Mouse (Mus musculus) CH12.LX (cell line): ENCODE measurements around the gene Cpsf4. TPM values are rescaled to one million over a fixed set of nuclear protein-coding genes. Genes with fewer than 3 reads are reported as not detected.

Source experiments
- DNase-seq: peaks from one replicate; pipeline ENCODE4 v3.0.0-alpha.2; 2013; ENCODE audit errors: extremely low read depth
- H3K27ac ChIP-seq: 2 replicates; pipeline ENCODE4 v1.5.1; 2012; ENCODE audit warnings: low read depth, mild to moderate bottlenecking, control low read depth, moderate library complexity; ENCODE audit not compliant: insufficient read depth
- H3K27me3 ChIP-seq: replicated peaks from 2 replicates; pipeline ENCODE3; 2012; ENCODE audit warnings: inconsistent platforms
- H3K36me3 ChIP-seq, 2 experiments: replicated peaks in 1 of 2; 2 replicates each; pipeline versions ENCODE3 to v1.6.1; 2012; ENCODE audit warnings: inconsistent platforms in 1 of 2, low read length in 1 of 2, mild to moderate bottlenecking in 1 of 2, mixed read lengths in 1 of 2, moderate library complexity in 1 of 2; ENCODE audit not compliant: control insufficient read depth in 1 of 2, insufficient read depth in 1 of 2
- H3K4me1 ChIP-seq, 2 experiments: 2 replicates each; pipeline ENCODE4 v1.6.1; 2012; ENCODE audit warnings: inconsistent platforms in 1 of 2, moderate library complexity in 1 of 2; ENCODE audit not compliant: insufficient read depth in 2 of 2, control insufficient read depth in 1 of 2
- H3K4me2 ChIP-seq: 2 replicates; pipeline ENCODE4 v1.6.1; 2012; ENCODE audit warnings: low read depth, mild to moderate bottlenecking, control low read depth; ENCODE audit not compliant: poor library complexity, insufficient read depth, severe bottlenecking
- H3K4me3 ChIP-seq, 3 experiments: fragments of 150-350 bp in 1 of 3; sonication (generic) in 1 of 3; replicated peaks in 1 of 3; 2 replicates each; pipeline versions ENCODE3 to v1.5.1; 2011 to 2012; ENCODE audit warnings: low read depth in 2 of 3, low read length in 2 of 3, mild to moderate bottlenecking in 2 of 3, moderate library complexity in 2 of 3, control low read depth in 1 of 3, improper control_type of control experiment in 1 of 3, inconsistent platforms in 1 of 3, mixed read lengths in 1 of 3; ENCODE audit not compliant: poor library complexity in 1 of 3
- H3K79me2 ChIP-seq: replicated peaks from 2 replicates; pipeline ENCODE4 v1.6.1; 2012; ENCODE audit warnings: mild to moderate bottlenecking, moderate library complexity; ENCODE audit not compliant: control insufficient read depth, poor library complexity, insufficient read depth, severe bottlenecking; ENCODE audit errors: extremely low read depth
- H3K9ac ChIP-seq: 2 replicates; pipeline ENCODE4 v1.6.1; 2012; ENCODE audit warnings: low read depth, mild to moderate bottlenecking, control low read depth, moderate library complexity; ENCODE audit not compliant: insufficient read depth
- H3K9me3 ChIP-seq: replicated peaks from 2 replicates; pipeline ENCODE3; 2012; ENCODE audit warnings: low read length, inconsistent platforms, mixed read lengths
- BHLHE40 ChIP-seq: IDR thresholded peaks from 2 replicates; pipeline ENCODE4 v1.6.1; 2011; ENCODE audit warnings: mild to moderate bottlenecking, low read depth, low read length, improper control_type of control experiment
- CHD1 ChIP-seq: IDR thresholded peaks from 2 replicates; pipeline ENCODE4 v1.6.1; 2012; ENCODE audit warnings: low read depth, low read length, improper control_type of control experiment, inconsistent platforms
- CTCF ChIP-seq, 2 experiments: IDR thresholded peaks in 1 of 2; conservative IDR thresholded peaks in 1 of 2; 2 replicates each; pipeline ENCODE4 v1.5.1; 2011 to 2012; ENCODE audit warnings: low read depth in 2 of 2, low read length in 2 of 2, improper control_type of control experiment in 1 of 2, inconsistent platforms in 1 of 2, mild to moderate bottlenecking in 1 of 2, moderate library complexity in 1 of 2
- E2F4 ChIP-seq: IDR thresholded peaks from 2 replicates; pipeline ENCODE4 v1.6.1; 2011; ENCODE audit warnings: low read depth, low read length, improper control_type of control experiment; ENCODE audit not compliant: insufficient replicate concordance
- EP300 ChIP-seq: IDR thresholded peaks from 2 replicates; pipeline ENCODE4 v1.6.1; 2011; ENCODE audit warnings: low read length, improper control_type of control experiment
- IRF4 ChIP-seq: IDR thresholded peaks from 2 replicates; pipeline ENCODE4 v1.6.1; 2014; ENCODE audit warnings: low read depth, mild to moderate bottlenecking, inconsistent platforms, low read length, improper control_type of control experiment
- JUN ChIP-seq: IDR thresholded peaks from 2 replicates; pipeline ENCODE4 v1.6.1; 2011; ENCODE audit warnings: low read depth, mild to moderate bottlenecking, low read length, improper control_type of control experiment, moderate library complexity; ENCODE audit not compliant: insufficient read depth
- KAT2A ChIP-seq: IDR thresholded peaks from 2 replicates; pipeline ENCODE4 v1.6.1; 2012; ENCODE audit warnings: low read length, improper control_type of control experiment, inconsistent platforms; ENCODE audit not compliant: insufficient replicate concordance
- MAFK ChIP-seq: IDR thresholded peaks from 2 replicates; pipeline ENCODE4 v1.6.1; 2011; ENCODE audit warnings: low read length, improper control_type of control experiment; ENCODE audit not compliant: insufficient replicate concordance
- MAX ChIP-seq: IDR thresholded peaks from 2 replicates; pipeline ENCODE4 v1.6.1; 2011; ENCODE audit warnings: low read length, improper control_type of control experiment
- MAZ ChIP-seq: IDR thresholded peaks from 2 replicates; pipeline ENCODE4 v1.6.1; 2012; ENCODE audit warnings: low read depth, mild to moderate bottlenecking, inconsistent platforms, low read length, improper control_type of control experiment, moderate library complexity
- MEF2A ChIP-seq: IDR thresholded peaks from 2 replicates; pipeline ENCODE4 v1.6.1; 2014; ENCODE audit warnings: low read depth, mild to moderate bottlenecking, inconsistent platforms, low read length, improper control_type of control experiment, borderline replicate concordance
- MYC ChIP-seq: IDR thresholded peaks from 2 replicates; pipeline ENCODE4 v1.6.1; 2011; ENCODE audit warnings: low read depth, mild to moderate bottlenecking, improper control_type of control experiment, low read length
- NELFE ChIP-seq: IDR thresholded peaks from 2 replicates; pipeline ENCODE4 v1.6.1; 2011; ENCODE audit warnings: low read depth, low read length, improper control_type of control experiment
- NRF1 ChIP-seq: IDR thresholded peaks from 2 replicates; pipeline ENCODE4 v1.6.1; 2014; ENCODE audit warnings: low read depth, mild to moderate bottlenecking, inconsistent platforms, low read length, improper control_type of control experiment, moderate library complexity
- POLR2AphosphoS2 ChIP-seq: IDR thresholded peaks from 2 replicates; pipeline ENCODE4 v1.6.1; 2011; ENCODE audit warnings: low read depth, low read length, improper control_type of control experiment
- RAD21 ChIP-seq: IDR thresholded peaks from 2 replicates; pipeline ENCODE4 v1.6.1; 2011; ENCODE audit warnings: low read depth, mild to moderate bottlenecking, low read length, improper control_type of control experiment, moderate library complexity
- TBP ChIP-seq: conservative IDR thresholded peaks from 2 replicates; pipeline ENCODE4 v1.6.1; 2011; ENCODE audit warnings: low read depth, low read length, improper control_type of control experiment
- TCF12 ChIP-seq: IDR thresholded peaks from 2 replicates; pipeline ENCODE4 v1.6.1; 2014; ENCODE audit warnings: low read depth, mild to moderate bottlenecking, inconsistent platforms, low read length, improper control_type of control experiment
- USF1 ChIP-seq: IDR thresholded peaks from 2 replicates; pipeline ENCODE4 v1.6.1; 2014; ENCODE audit warnings: low read depth, mild to moderate bottlenecking, inconsistent platforms, low read length, improper control_type of control experiment
- USF2 ChIP-seq: conservative IDR thresholded peaks from 2 replicates; pipeline ENCODE4 v1.6.1; 2011; ENCODE audit warnings: low read depth, low read length, improper control_type of control experiment
- ZMIZ1 ChIP-seq: IDR thresholded peaks from 2 replicates; pipeline ENCODE4 v1.6.1; 2012; ENCODE audit warnings: low read depth, mild to moderate bottlenecking, inconsistent platforms, low read length, improper control_type of control experiment
- dilution Hi-C: fragments of 300-500 bp; cut with MboI; formaldehyde crosslinking; loops from 2 replicates; pipeline ENCODE4 v1.14.3; 2020; ENCODE audit warnings: low sequenced_read_pairs; ENCODE audit not compliant: extremely low pct_unique_long_range_greater_than_20kb, extremely low pct_ligation_motif_present
- in situ Hi-C: fragments of 300-500 bp; cut with MboI; formaldehyde crosslinking; loops from 3 replicates; pipeline ENCODE4 v1.14.3; 2019; ENCODE audit warnings: low sequenced_read_pairs, low pct_ligation_motif_present, low pct_unique_long_range_greater_than_20kb, mixed read lengths
- polyA plus RNA-seq: library from polyadenylated mRNA; unstranded; fragments of >175 nt; gene quantifications from 2 replicates; pipeline ENCODE4 v1.2.1, GENCODE M21; 2012; ENCODE audit warnings: low read depth; ENCODE audit not compliant: insufficient read length
- total RNA-seq, 2 experiments: library from RNA; depleted of rRNA; stranded (reverse); fragments of 300-350 nt in 1 of 2; fragments of >200 nt in 1 of 2; gene quantifications; 2 replicates each; pipeline ENCODE4 v1.2.3; 2012 to 2014

The Cpsf4 gene
- total and polyA plus RNA-seq, 3 experiments = 56.3 to 70.7 (median 59.2) TPM

- Histone ChIP-seq H3K4me2 (no peak overlapping the region), H3K9me3 (no peaks in the 10 kb centered on the region), H3K36me3 (peaks cover 85 to 97% of the 10 kb centered on the region in 2 experiments), H3K9ac (no peak overlapping the region), H3K4me3 (no peak overlapping the region), H3K4me1 (peaks cover 0 to 8% of the 10 kb centered on the region in 2 experiments; a peak in 1 of 4 replicates), H3K27ac (no peak overlapping the region), H3K27me3 (no peaks in the 10 kb centered on the region), H3K79me2 (no peaks in the 10 kb centered on the region)
- TF ChIP-seq RAD21 = no peak
- TF ChIP-seq POLR2AphosphoS2 = 0 out of 2 replicates have a peak, but pooled peaks have one; percentile 60
- dilution Hi-C loops (no loop called here), in situ Hi-C loops (no loop called here)
- no peak for DNase-seq
Measured at GRCm38 (mm10) chr5:145149294-145149693, 17.7 kb upstream of the Cpsf4 start.

- H3K27ac ChIP-seq = no peak overlapping the region
- in situ Hi-C loops = no loop called here
- H3K36me3 ChIP-seq = peaks cover 69 to 92% of the 10 kb centered on the region in 2 experiments
- H3K4me2 ChIP-seq = no peak overlapping the region
- TF ChIP-seq CTCF (conservative IDR thresholded peaks at IDR 0.05 in 1 of 2, IDR thresholded peaks at IDR 0.05 in 1 of 2; ENCODE audit: low read depth in 2 of 2, low read length in 2 of 2) (peak in 1 of 2 experiments; percentile 1; a peak in 1 of 4 replicates), USF2 (no peak)
- TF ChIP-seq, all 38 proteins: peak for 1
- no peak overlapping the region for H3K4me3 ChIP-seq
- no peak for DNase-seq
- H3K27me3 ChIP-seq = no peaks in the 10 kb centered on the region
- H3K79me2 ChIP-seq = no peaks in the 10 kb centered on the region
- H3K4me1 ChIP-seq = no peaks in the 10 kb centered on the region
- H3K9ac ChIP-seq = no peak overlapping the region
- dilution Hi-C loops = no loop called here
- no peaks in the 10 kb centered on the region for H3K9me3 ChIP-seq
Measured at GRCm38 (mm10) chr5:145152690-145153089, 14.3 kb upstream of the Cpsf4 start.

- Histone ChIP-seq H3K36me3 (peaks cover 64 to 78% of the 10 kb centered on the region in 2 experiments), H3K4me3 (no peak overlapping the region), H3K27me3 (no peaks in the 10 kb centered on the region), H3K4me1 (peaks cover 0 to 5% of the 10 kb centered on the region in 2 experiments; a peak in 2 of 4 replicates), H3K9me3 (no peaks in the 10 kb centered on the region), H3K9ac (no peak overlapping the region), H3K27ac (no peak overlapping the region), H3K4me2 (no peak overlapping the region), H3K79me2 (peaks cover 9% of the 10 kb centered on the region)
- in situ Hi-C loops (no loop called here), dilution Hi-C loops (no loop called here)
- no peak for TF ChIP-seq POLR2AphosphoS2
- no peak for TF ChIP-seq MEF2A
- TF ChIP-seq TBP = no peak
- no peak for TF ChIP-seq BHLHE40
- TF ChIP-seq IRF4 = no peak
- no peak for TF ChIP-seq NELFE
- TF ChIP-seq MAFK = no peak
- no peak for TF ChIP-seq USF2
- TF ChIP-seq USF1 = no peak
- TF ChIP-seq EP300 = no peak
- TF ChIP-seq JUN = no peak
- TF ChIP-seq E2F4 = no peak
- TF ChIP-seq ZMIZ1 = no peak
- no peak for TF ChIP-seq MAZ
- TF ChIP-seq MYC = no peak
- no peak for TF ChIP-seq KAT2A
- no peak for TF ChIP-seq CHD1
- TF ChIP-seq MAX = no peak
- no peak for TF ChIP-seq TCF12
- no peak for TF ChIP-seq NRF1
- DNase-seq = no peak
Measured at GRCm38 (mm10) chr5:145161361-145161760, 5.7 kb upstream of the Cpsf4 start.
